Mouse (Mus musculus): Measurements from ENCODE around the gene Hoxd1. TPM values are rescaled to one million over a fixed set of nuclear protein-coding genes. Genes with fewer than 3 reads are reported as not detected.

Gene Hoxd1
- polyA plus RNA-seq, 1 experiment from 2014 or later, result not detected

- H3K36me3 ChIP-seq, result no peaks in the 10 kb centered on the region
- H3K9ac ChIP-seq, result no peak overlapping the region
- H3K4me3 ChIP-seq, result peak overlapping the region; percentile 14
- H3K27ac ChIP-seq, result no peak overlapping the region
- H3K27me3 ChIP-seq, result peaks cover 100% of the 10 kb centered on the region
- no peaks in the 10 kb centered on the region for H3K9me3 ChIP-seq
- H3K4me2 ChIP-seq, result peak overlapping the region; percentile 42
- no peak for ATAC-seq (ENCODE audit: borderline replicate concordance, extremely low read depth, low FRiP score, low TSS enrichment)
- 5% methylated on average over 44 of the region's 45 CpGs for WGBS
- peaks cover 12% of the 10 kb centered on the region; the same call in 1 of the 2 replicates for H3K4me1 ChIP-seq
Measured at GRCm38 (mm10) chr2:74752431-74753174, 10.2 kb upstream of the Hoxd1 start.

GRCm38 (mm10) chr2:74753175-74753523 is 9.6 kb upstream of the Hoxd1 start:
- ATAC-seq (ENCODE audit: borderline replicate concordance, extremely low read depth, low FRiP score, low TSS enrichment), result no peak
- H3K4me3 ChIP-seq, result peak overlapping the region; percentile 14
- no peak overlapping the region for H3K9ac ChIP-seq
- no peak overlapping the region for H3K27ac ChIP-seq
- peaks cover 100% of the 10 kb centered on the region for H3K27me3 ChIP-seq
- under 1% methylated on average over 25 of the region's 25 CpGs for WGBS
- H3K9me3 ChIP-seq, result no peaks in the 10 kb centered on the region
- H3K4me1 ChIP-seq, result peaks cover 12% of the 10 kb centered on the region; the same call in 1 of the 2 replicates
- peak overlapping the region; percentile 42 for H3K4me2 ChIP-seq
- H3K36me3 ChIP-seq, result no peaks in the 10 kb centered on the region

- H3K36me3 ChIP-seq, result no peaks in the 10 kb centered on the region
- 31% methylated on average over 5 of the region's 5 CpGs for WGBS
- no peak overlapping the region for H3K4me2 ChIP-seq
Measured at GRCm38 (mm10) chr2:74753711-74754110, 9.1 kb upstream of the Hoxd1 start.

GRCm38 (mm10) chr2:74760146-74760545 is 2.6 kb upstream of the Hoxd1 start:
- Histone ChIP-seq H3K27me3 (peaks cover 94% of the 10 kb centered on the region), H3K4me3 (no peak overlapping the region), H3K36me3 (no peaks in the 10 kb centered on the region), H3K27ac (no peak overlapping the region), H3K4me2 (no peak overlapping the region), H3K9me3 (no peaks in the 10 kb centered on the region), H3K4me1 (peaks cover 14% of the 10 kb centered on the region), H3K9ac (no peak overlapping the region)
- WGBS, result 0% methylated on average over 1 of the region's 1 CpGs
- no peak for ATAC-seq (ENCODE audit: borderline replicate concordance, extremely low read depth, low FRiP score, low TSS enrichment)

More at GRCm38 (mm10) chr2:74753711-74754110, 9.1 kb upstream of the Hoxd1 start:
- no peak for ATAC-seq (ENCODE audit: borderline replicate concordance, extremely low read depth, low FRiP score, low TSS enrichment)
- H3K9me3 ChIP-seq, result no peaks in the 10 kb centered on the region
- H3K9ac ChIP-seq, result no peak overlapping the region
- no peak overlapping the region for H3K27ac ChIP-seq
- peaks cover 100% of the 10 kb centered on the region for H3K27me3 ChIP-seq
- peaks cover 12% of the 10 kb centered on the region; the same call in 1 of the 2 replicates for H3K4me1 ChIP-seq
- H3K4me3 ChIP-seq, result no peak overlapping the region

GRCm38 (mm10) chr2:74761941-74762340 is 839 bp upstream of the Hoxd1 start:
- H3K36me3 ChIP-seq, result no peaks in the 10 kb centered on the region
- H3K9ac ChIP-seq, result no peak overlapping the region
- H3K9me3 ChIP-seq, result no peaks in the 10 kb centered on the region
- no peak for ATAC-seq (ENCODE audit: borderline replicate concordance, extremely low read depth, low FRiP score, low TSS enrichment)
- no peak overlapping the region for H3K27ac ChIP-seq
- H3K4me1 ChIP-seq, result peaks cover 14% of the 10 kb centered on the region
- H3K4me3 ChIP-seq, result peak overlapping the region; percentile 46; the same call in 1 of the 2 replicates
- peaks cover 94% of the 10 kb centered on the region for H3K27me3 ChIP-seq
- 5% methylated on average over 13 of the region's 13 CpGs for WGBS
- H3K4me2 ChIP-seq, result no peak overlapping the region; the same call in 1 of the 2 replicates

GRCm38 (mm10) chr2:74763245-74763735 is 510 bp downstream of the Hoxd1 start:
- Histone ChIP-seq H3K4me1 (peaks cover 14% of the 10 kb centered on the region), H3K9me3 (no peaks in the 10 kb centered on the region), H3K4me2 (peak overlapping the region; percentile 95), H3K27me3 (peaks cover 87% of the 10 kb centered on the region), H3K9ac (no peak overlapping the region), H3K4me3 (peak overlapping the region; percentile 46), H3K36me3 (no peaks in the 10 kb centered on the region), H3K27ac (no peak overlapping the region)
- peak; percentile 46 for ATAC-seq (ENCODE audit: borderline replicate concordance, extremely low read depth, low FRiP score, low TSS enrichment)
- under 1% methylated on average over 52 of the region's 53 CpGs for WGBS

GRCm38 (mm10) chr2:74763976-74764375 is 1.2 kb downstream of the Hoxd1 start:
- ATAC-seq (ENCODE audit: borderline replicate concordance, extremely low read depth, low FRiP score, low TSS enrichment), result no peak
- Histone ChIP-seq H3K27me3 (peaks cover 87% of the 10 kb centered on the region), H3K27ac (no peak overlapping the region), H3K9me3 (no peaks in the 10 kb centered on the region), H3K36me3 (no peaks in the 10 kb centered on the region), H3K4me2 (no peak overlapping the region), H3K9ac (no peak overlapping the region), H3K4me1 (peaks cover 14% of the 10 kb centered on the region), H3K4me3 (no peak overlapping the region)
- whole genome bisulfite sequencing, result 42% methylated on average over 10 of the region's 10 CpGs

GRCm38 (mm10) chr2:74774359-74774758 is 11.6 kb downstream of the Hoxd1 start:
- peaks cover 13% of the 10 kb centered on the region for H3K27me3 ChIP-seq
- ATAC-seq (ENCODE audit: borderline replicate concordance, extremely low read depth, low FRiP score, low TSS enrichment), result no peak
- H3K4me1 ChIP-seq, result no peaks in the 10 kb centered on the region
- H3K4me3 ChIP-seq, result no peak overlapping the region
- H3K9ac ChIP-seq, result no peak overlapping the region
- H3K27ac ChIP-seq, result no peak overlapping the region
- no peak overlapping the region for H3K4me2 ChIP-seq
- no peaks in the 10 kb centered on the region for H3K36me3 ChIP-seq
- WGBS, result 82% methylated on average over 2 of the region's 2 CpGs
- no peaks in the 10 kb centered on the region for H3K9me3 ChIP-seq

GRCm38 (mm10) chr2:74777536-74778275 is 14.9 kb downstream of the Hoxd1 start:
- H3K4me1 ChIP-seq, result no peaks in the 10 kb centered on the region
- H3K27me3 ChIP-seq, result no peaks in the 10 kb centered on the region; the same call in 1 of the 2 replicates
- H3K4me2 ChIP-seq, result no peak overlapping the region
- WGBS, result 66% methylated on average over 13 of the region's 13 CpGs
- ATAC-seq (ENCODE audit: borderline replicate concordance, extremely low read depth, low FRiP score, low TSS enrichment), result no peak
- no peaks in the 10 kb centered on the region for H3K36me3 ChIP-seq
- H3K9ac ChIP-seq, result no peak overlapping the region
- H3K27ac ChIP-seq, result no peak overlapping the region
- H3K9me3 ChIP-seq, result no peaks in the 10 kb centered on the region
- H3K4me3 ChIP-seq, result no peak overlapping the region

- Histone ChIP-seq H3K4me1 (no peaks in the 10 kb centered on the region), H3K27ac (no peak overlapping the region), H3K9me3 (no peaks in the 10 kb centered on the region), H3K4me2 (no peak overlapping the region), H3K9ac (no peak overlapping the region), H3K36me3 (no peaks in the 10 kb centered on the region), H3K27me3 (no peaks in the 10 kb centered on the region), H3K4me3 (no peak overlapping the region)
- ATAC-seq (ENCODE audit: borderline replicate concordance, extremely low read depth, low FRiP score, low TSS enrichment), result no peak
- 75% methylated on average over 5 of the region's 5 CpGs for WGBS
Measured at GRCm38 (mm10) chr2:74781386-74781785, 18.6 kb downstream of the Hoxd1 start.

- H3K4me1 ChIP-seq, result peaks cover 3% of the 10 kb centered on the region; the same call in 1 of the 2 replicates
- no peak overlapping the region for H3K9ac ChIP-seq
- WGBS, result 22% methylated on average over 7 of the region's 7 CpGs
- no peak overlapping the region for H3K27ac ChIP-seq
- no peak for ATAC-seq (ENCODE audit: borderline replicate concordance, extremely low read depth, low FRiP score, low TSS enrichment)
- no peak overlapping the region for H3K4me3 ChIP-seq
- no peak overlapping the region for H3K4me2 ChIP-seq
- H3K9me3 ChIP-seq, result no peaks in the 10 kb centered on the region
- peaks cover 4% of the 10 kb centered on the region for H3K27me3 ChIP-seq
- H3K36me3 ChIP-seq, result no peaks in the 10 kb centered on the region
Measured at GRCm38 (mm10) chr2:74795531-74795930, 32.8 kb downstream of the Hoxd1 start.

GRCm38 (mm10) chr2:74808431-74808830 is 45.7 kb downstream of the Hoxd1 start:
- no peaks in the 10 kb centered on the region for H3K27me3 ChIP-seq
- no peaks in the 10 kb centered on the region for H3K36me3 ChIP-seq
- no peaks in the 10 kb centered on the region for H3K9me3 ChIP-seq
- H3K4me2 ChIP-seq, result no peak overlapping the region
- no peak overlapping the region for H3K9ac ChIP-seq
- no peak overlapping the region for H3K4me3 ChIP-seq
- no peaks in the 10 kb centered on the region for H3K4me1 ChIP-seq
- H3K27ac ChIP-seq, result no peak overlapping the region
- no peak for ATAC-seq (ENCODE audit: borderline replicate concordance, extremely low read depth, low FRiP score, low TSS enrichment)
- WGBS, result 38% methylated on average over 5 of the region's 5 CpGs
